Mouse (Mus musculus) Muller cell, postnatal 12 days (primary cell): Measurements from ENCODE around the gene Fastkd5.

Experiments used
- DNase-seq: peaks from one replicate; pipeline ENCODE4 v3.0.0-alpha.2; 2015; ENCODE audit errors: inconsistent ontology term

Fastkd5 gene

GRCm38 (mm10) chr2:130634006-130634738, 4.3 kb upstream of the Fastkd5 start:
- DNase-seq, result no peak

GRCm38 (mm10) chr2:130632887-130633675, 3.3 kb upstream of the Fastkd5 start:
- no peak for DNase-seq

GRCm38 (mm10) chr2:130632416-130632815, 2.6 kb upstream of the Fastkd5 start:
- DNase-seq, result no peak

DNA sequence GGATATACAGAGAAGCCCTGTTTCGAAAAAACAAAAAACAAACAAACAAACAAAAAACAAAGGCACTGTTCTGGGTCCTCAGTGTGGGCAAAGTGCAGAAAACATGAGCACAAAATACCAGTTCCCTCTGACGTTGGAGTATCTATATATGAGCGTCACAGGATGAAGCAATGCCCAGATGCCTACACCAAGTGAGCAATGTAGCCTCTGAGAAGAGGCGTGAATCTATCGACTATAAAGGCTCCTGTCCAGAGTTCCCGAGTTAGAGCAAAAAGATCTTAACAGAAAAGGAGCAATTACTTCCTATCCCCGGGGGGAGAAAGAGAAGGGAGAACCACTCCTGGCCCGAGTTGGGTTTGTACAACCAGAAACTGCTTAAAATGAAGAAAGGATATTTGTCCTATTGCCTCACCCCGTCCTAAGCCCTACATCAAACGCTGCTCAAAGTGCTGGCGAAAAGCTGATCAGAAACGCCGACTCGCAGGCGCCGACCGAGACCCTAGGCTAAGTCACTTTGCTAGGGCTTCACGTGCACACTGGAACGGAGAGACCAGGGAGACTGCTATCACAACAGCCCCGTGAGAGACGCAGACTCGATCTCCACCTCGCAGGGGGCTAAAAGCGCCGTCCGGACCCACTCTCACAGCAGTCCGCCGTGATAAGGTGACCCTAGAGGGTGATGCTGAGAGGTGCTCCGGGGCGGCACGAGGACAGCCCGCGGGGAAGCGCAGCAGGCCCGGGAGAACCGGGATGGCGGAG, 568 bp downstream of the Fastkd5 start:
- DNase-seq, result peak; percentile 12

DNA sequence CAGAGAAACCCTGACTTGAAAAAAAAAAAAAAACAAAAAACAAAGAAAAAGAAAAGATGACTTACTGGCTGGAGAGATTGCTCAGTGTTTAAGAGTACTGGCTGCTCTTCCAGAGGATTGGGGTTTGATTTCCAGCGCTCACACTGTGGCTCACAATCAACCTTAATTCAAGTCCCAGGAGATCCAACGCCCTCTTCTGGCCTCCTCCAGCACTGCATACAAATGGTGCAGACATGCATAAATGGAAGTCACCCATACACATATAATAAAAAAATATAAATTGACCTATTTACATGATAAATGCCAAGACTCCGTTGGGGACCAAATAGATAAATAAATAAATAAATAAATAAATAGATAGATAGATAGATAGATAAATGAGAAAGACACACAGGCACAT, 1.4 kb downstream of the Fastkd5 start:
- no peak for DNase-seq

DNA sequence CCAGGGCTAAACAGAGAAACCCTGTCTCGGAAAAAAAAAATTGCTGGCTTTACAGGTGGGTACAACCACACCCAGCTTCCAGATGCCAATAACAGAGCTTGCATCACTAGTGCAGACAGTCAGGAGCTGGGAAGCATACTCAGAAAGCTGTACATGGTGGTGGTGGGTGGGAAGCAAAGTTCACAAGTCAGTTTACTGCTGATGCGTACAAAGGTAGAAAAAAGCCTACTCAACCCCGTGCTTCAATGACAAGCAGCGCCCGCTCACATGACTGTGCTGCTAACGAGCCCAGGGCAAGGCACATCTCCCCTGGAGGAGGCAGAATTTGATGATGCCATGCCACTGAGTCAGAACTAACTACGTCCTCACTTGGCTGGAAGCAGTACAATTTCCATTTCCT, 10.9 kb downstream of the Fastkd5 start:
- DNase-seq, result no peak

DNA sequence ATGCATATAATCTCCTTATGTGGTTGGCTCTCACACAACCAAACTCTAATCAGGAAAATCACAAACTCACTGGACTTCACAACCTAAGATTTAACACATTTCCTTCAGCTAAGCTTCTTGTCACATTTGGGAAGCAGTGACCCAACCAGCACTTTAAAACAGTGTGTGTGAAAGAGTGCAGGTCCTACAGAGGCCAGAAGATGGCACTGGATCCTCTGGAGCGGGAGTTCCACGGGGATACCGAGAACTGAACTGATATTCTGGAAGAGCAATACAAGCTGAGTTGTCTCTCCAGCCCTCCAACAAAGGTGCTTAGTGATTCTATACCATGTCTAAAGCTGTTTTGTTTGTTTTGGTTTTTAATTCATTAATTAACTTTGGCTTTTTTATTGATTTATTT, 16.7 kb downstream of the Fastkd5 start:
- DNase-seq, result no peak

- no peak for DNase-seq
Observed at GRCm38 (mm10) chr2:130602195-130602594, 27.6 kb downstream of the Fastkd5 start.

DNA sequence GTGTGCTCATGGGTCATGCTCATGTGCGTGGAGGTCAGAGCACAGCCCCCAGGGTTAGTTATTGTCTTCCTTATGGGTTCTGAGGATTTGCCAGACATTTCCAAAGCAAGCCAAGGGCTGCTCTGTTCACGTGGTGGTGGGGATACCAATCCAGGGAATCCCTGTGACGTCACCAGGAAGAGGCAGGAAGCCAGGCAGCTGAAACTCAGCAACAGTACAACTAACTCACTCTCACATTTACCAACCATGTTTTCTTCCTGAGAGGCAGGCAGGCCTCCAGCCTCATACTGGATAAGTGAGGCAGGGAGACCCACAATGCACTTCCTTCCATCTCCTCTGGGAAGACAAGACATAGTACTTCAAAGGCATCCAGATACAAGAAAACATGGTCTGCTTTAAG, 31.4 kb downstream of the Fastkd5 start:
- no peak for DNase-seq

DNA sequence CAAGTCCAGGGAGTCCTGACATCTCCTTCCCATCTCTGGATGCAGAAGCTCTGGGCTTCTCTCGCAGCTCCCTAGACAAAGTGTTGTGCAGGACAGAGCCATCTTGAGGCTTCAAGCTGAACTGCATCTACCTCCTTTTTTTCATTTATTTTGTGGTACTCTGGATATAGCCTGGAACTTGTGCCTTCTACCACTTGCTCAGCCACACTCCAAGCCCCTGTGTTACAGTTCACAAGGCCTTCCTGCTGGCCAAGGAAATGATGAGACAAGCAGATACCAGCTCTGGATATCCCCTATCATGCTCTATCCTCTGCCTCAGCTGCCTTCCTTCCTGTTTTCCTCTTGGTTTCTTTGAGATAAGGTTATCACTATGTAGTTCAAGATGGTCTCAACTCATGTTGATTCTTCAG, 32.2 kb downstream of the Fastkd5 start:
- no peak for DNase-seq

GRCm38 (mm10) chr2:130595596-130595995, 34.2 kb downstream of the Fastkd5 start:
- DNase-seq, result no peak

DNA sequence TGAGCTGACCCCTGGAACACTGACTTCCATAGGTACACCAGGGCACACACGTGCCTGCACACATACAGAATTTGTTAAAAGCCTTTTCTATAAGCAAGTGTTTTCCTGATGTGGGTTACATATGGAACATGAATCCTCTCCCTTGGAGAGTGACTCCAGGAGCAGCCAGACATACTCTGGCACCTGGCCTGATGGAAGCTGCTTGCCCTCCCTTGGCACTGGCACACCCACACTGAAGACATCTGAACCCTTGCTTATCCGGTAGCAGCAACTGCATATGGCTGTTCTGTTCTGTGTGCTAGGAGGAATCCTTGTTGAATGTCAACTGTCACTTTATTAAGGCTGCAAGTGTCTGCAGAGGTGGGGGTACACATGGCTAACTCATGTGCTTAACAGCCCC, 38.8 kb downstream of the Fastkd5 start:
- DNase-seq, result no peak

DNA sequence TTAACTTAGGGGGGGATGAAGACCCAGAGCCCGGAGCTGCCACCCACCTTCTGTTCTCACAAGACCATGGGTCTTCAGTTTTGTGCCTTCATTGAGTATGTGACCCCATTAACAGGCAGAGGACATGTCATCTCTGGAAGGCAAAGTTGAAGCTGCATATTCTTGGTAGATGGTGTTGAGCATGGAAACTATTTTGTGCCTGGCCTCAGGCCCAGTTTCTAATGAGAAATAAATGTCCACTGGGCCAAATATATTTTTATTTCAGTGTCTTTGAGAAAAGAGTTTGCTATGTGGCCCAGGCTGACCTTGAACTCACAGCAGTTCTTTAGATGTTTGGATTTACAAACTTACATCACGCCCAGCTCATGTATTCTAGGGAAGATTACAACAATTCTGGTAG, 40.1 kb downstream of the Fastkd5 start:
- DNase-seq, result no peak

DNA sequence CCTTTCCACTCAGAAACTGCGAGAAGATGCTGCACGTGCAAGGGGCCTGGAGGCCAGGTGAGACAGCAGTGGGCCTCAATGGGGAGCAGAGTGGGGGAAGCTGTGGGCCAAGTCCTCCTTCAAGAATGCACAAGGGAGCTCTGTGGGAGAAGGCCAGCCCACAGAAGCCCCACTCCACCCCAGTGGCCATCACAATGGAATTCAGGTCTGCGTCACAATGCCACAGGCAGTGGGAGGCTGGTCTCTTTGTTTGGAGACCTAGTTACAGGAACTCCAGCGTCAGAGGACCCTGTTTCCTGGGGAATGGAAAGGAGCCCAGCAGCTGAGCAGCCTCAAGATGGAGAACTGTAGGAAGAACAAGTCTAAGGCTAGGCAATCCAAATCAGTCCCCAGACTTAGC, 40.7 kb downstream of the Fastkd5 start:
- DNase-seq, result peak; percentile 72

DNA sequence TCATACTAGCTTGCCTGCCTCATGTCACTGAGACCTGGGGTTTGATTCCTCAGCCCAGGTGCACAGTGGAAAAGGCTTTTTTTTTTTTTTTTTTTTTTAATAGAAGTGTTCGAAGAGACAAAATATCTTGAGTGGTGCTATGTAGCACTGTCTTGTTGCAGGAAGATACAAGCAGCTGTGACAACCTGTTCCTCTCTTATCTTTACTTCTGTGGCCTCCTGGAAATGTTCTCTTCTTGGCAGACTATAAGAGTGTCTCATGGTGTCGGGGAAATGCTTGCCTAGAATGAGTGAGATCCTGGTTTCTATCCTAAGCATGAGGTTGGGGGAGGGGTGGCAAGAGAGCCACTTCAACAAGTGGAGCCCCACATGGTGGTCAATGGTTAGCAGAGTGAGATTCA, 41.5 kb downstream of the Fastkd5 start:
- DNase-seq, result no peak

- DNase-seq, result no peak
Observed at GRCm38 (mm10) chr2:130586016-130586415, 43.8 kb downstream of the Fastkd5 start.

DNA sequence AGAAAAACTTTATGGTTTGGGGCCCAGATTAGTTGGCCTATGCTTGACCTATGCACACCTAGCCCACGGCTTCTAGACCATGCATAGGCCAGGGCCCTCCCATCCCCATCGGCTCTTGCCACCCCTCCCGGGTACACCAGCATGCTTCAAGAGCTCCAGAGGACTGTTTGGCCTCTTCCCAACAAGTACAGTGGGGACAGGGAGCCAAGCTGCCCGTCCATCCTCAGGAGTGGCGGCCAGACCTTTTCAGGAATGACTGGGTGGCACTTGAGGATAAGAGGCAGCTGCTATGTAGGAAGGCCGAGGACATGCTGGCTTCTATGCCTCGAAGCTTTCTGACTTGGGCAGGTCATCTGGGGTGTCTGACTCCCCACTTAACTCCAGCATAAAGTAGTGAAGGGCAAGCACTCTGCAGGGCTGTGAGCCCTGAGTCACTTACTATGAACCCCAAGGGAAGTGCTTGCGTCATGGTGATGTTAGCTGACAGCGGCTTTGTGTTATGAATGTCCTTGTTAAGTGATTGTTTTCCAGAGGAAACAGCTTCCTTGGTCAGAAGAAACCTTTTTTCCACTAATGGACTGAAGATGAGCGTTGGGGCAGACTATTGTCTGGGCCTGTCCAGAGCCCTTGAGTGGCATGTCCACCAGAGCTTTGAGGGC, 45.8 kb downstream of the Fastkd5 start:
- DNase-seq, result no peak

GRCm38 (mm10) chr2:130582552-130582951, 47.3 kb downstream of the Fastkd5 start, which contains the start of gene Avp:
TSS of gene Avp (minus strand) at chr2:130582554.
- no peak for DNase-seq

DNA sequence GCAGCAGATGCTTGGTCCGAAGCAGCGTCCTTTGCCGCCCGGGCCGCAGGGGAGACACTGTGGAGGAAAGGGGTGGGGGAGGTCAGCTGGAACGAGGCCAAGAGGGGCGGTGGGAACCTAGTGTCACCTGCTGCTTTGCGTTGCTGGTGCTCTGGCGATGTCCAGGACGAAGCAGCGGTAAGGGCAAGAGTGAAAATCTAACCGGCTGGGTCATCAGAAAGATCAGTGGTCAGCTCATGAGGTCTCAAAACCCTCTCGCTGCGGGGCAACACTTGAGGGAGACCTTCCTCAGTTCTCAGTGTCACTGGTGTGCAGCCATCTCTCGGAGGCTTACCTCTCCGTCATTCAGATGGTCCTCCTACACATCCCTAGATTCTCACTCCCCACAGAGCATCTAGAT, 48.6 kb downstream of the Fastkd5 start:
- no peak for DNase-seq

DNA sequence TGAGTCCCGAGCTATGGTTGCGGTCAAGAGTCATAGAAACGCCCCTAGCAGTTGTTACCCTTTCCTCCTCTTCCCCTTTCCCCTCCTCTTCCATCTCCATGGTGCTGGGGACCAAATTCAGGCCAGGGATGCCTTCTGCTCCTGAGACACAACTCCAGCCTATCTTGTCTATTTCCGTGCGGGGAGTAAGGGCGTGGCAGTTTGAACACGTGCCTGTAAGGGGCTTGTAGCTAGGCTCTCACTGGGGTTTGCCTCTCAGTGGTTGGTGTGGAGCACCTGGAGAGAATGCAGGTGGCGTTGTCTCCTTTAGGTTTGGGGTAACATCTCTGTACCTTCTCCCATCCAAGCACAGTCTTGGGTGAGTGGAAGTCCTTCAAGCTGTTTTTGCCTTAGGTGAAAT, 50.0 kb downstream of the Fastkd5 start:
- no peak for DNase-seq

DNA sequence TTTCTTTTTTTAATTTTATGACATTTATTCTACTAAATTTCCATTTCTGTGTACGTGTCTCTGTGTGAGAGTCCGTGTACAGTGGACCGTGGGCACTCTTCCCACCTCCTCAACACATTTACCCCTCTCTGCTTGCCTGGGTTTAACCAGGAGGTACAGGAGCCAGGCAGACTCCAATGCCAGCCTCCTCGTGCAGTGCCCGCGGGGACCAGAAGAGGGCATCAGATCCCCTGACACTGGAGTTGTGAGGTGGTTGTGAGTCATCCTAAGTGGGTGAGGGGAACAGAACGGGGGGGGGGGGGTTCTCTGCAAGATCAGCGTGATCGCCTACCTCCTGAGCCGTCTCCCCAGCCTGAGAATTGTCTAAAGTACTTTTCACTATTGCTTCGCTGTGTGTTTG, 51.7 kb downstream of the Fastkd5 start:
- DNase-seq, result peak; percentile 77

GRCm38 (mm10) chr2:130577632-130578031, 52.2 kb downstream of the Fastkd5 start:
- DNase-seq, result peak; percentile 42
